Mouse (Mus musculus) CD4-positive, CD25-positive, alpha-beta regulatory T cell, adult 4 months (primary cell): ENCODE measurements around the gene Arl4c. TPM values are rescaled to one million over a fixed set of nuclear protein-coding genes. Genes with fewer than 3 reads are reported as not detected.
A peak's percentile ranks its signal among the peaks of the same experiment; 100 is the strongest.

Experiments
- ATAC-seq: one replicate; pipeline ENCODE4 v1.8.0; 2017
- polyA plus RNA-seq, 2 experiments: library from polyadenylated mRNA; unstranded; fragments of 100-300 nt; shearing (Covaris generic); gene quantifications; one replicate each; pipeline ENCODE4 v1.2.1; 2017

Gene Arl4c
- polyA plus RNA-seq, 2 experiments from 2014 or later: 16.0 to 19.4 TPM

GRCm38 (mm10) chr1:88654521-88655472, 47.2 kb downstream of the Arl4c start:
- peak; percentile 88 for ATAC-seq

DNA sequence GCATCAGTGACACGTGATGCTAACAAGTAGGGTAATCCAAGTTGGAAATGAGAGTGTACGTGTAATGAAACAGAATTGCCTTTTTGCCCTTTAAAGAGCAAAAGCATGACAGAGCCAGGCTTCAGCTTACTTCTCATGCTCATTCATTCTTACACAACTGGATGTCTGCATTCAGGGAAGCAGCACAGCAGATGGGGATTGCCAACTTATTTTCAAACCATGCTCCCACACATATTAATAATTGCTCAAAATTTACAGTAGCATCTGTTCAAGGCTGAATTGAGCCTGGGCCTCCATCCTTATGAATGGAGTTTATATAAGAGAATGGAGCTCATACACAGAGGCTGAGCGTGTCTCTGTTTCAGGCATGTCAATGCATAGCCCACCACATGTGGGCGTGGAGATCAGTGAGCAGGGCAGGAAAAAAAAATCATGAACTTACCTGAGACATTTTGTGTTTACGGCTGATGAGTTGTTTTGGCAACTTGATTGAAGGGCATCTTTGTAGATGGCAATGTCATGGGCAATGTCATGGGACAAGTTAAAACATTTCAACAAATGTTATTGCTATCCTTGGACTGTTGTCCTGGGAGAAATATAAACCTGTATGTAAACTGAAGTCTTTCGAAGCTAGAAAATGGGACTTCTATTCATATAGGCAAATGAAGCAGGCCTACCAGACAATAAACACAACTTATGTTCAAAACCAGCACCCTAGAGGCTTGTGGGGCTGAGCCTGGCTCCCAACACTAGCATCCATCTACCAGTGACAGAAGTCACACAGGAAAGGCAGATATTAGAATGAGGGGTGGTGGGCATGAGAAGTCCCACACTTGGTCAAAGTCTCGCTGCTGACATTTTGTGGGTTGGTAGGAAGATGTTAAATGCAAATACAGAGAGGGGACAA, 48.2 kb downstream of the Arl4c start:
- no peak for ATAC-seq

- no peak for ATAC-seq
Measured at GRCm38 (mm10) chr1:88652682-88653081, 49.3 kb downstream of the Arl4c start.

DNA sequence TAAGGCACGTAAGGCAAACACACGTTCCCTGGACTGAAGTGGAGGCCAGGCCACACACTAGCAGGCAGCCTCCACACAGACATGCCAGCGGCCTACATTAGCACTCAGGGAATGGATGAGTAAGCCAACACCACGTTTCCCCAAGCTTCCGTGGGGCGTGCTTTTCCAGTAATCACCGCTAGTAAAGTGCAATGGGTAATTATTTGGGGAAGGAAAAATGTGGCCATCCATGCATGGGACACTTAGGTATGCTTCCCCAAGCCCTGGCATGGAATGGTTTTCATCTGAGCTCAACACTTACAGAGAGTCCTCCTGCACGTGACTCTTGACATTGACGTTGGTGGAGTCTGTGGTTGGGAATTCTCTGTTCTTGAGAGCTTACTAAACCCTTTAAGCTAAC, 50.4 kb downstream of the Arl4c start:
- ATAC-seq: no peak

DNA sequence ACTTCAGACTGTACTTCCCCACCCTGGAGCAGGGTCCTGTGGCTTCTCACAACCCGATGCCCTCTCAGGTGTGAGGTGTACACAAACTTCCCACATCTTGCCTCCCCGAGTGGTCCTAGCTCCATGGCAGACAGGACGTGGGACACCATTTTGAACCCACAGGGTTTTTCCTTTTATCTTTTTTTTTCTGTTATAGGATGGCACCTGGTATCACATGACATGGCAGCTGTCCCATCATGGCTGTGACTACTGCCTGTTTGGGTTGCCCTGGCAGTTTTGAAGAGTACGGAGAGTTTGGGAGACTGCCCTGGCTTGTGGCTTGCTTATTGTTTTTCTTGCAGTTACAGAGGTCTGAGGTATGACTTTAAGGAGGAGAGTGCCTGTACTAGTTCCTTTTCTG, 53.3 kb downstream of the Arl4c start:
- no peak for ATAC-seq

DNA sequence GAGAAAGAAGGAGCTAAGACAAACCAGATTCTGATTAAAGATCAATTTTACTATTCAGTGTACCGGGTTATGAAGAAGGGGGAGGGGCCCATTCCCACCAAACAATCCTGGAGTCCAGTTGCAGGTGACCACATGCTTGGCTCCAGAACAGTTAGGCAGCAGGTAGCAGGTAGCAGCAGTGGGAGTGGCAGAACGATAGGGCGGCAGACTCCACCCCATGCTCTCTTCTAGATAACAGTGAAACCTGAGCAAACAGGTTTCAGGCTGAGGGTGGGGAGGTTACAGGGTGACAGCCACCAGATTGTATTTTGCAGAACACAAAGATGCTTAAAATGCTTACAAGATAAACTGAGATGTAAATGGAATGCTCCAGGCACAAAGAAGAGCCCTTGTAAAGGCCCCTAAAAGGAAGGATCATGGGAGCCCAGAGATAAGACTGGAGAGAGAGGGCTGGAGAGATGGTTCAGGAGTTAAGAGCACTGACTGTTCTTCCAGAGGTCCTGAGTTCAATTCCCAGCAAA, 56.4 kb downstream of the Arl4c start:
- no peak for ATAC-seq

- peak; percentile 33 for ATAC-seq
Measured at GRCm38 (mm10) chr1:88644417-88644816, 57.6 kb downstream of the Arl4c start.

DNA sequence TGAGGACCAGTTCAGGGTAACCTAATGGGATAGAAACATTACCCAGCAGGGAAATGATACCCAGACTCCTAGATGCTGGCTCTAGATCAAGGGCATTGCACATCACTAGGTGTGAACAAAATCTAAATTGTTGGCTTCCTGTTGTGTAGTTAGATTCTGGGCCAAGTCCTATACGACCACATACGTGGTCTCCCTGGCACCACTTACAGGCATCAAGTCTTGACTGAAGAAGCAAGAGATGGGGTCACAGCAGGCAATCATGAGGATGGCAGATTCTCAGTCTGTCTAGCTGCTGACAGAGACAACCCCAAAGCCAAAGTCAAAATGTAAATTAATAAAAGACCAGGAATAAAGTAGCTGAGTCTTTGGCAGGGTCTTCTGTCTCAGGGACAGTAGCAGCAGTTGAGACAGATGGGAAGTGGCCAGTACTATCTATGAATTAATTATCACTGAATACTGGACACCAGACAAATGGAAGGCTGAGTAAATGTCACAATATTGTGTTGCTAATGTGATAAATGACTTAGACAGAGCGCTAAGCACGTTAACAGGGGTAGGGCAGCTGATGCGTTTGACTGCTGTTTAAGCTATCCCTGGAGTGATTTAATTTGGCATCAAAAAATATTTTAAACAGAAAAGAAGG, 58.7 kb downstream of the Arl4c start:
- no peak for ATAC-seq

GRCm38 (mm10) chr1:88642735-88643134, 59.3 kb downstream of the Arl4c start:
- no peak for ATAC-seq

DNA sequence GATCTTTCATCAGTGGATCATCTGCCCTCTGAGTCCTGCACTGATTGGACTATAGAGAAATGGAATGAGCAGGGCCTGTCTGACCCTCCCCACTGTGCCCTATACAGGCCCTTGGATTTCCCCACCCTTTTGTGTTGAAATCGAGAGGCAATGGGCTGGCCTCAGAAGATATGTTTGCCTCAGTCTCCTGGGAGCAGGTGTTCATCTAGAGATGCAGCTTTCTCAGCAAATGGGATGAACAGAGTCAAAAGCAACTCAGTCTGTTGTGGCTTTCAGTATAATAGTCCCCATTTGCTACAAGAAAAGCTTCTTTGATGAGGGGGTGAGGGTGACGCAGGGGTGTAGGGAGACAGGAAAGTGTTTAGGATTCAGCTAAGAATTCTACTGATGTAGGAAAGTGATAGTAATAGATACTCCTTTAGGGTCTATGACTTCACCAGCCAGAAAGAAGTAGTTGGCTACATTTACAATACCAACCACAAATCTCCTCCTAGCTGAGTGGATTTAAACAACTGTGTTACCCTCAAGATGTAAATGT, 60.3 kb downstream of the Arl4c start:
- no peak for ATAC-seq

- ATAC-seq: no peak
Measured at GRCm38 (mm10) chr1:88641194-88641593, 60.8 kb downstream of the Arl4c start.

- peak; percentile 77 for ATAC-seq
Measured at GRCm38 (mm10) chr1:88639432-88640281, 62.4 kb downstream of the Arl4c start.

GRCm38 (mm10) chr1:88638622-88639021, 63.4 kb downstream of the Arl4c start:
- ATAC-seq: peak; percentile 48

- ATAC-seq: peak; percentile 71
Measured at GRCm38 (mm10) chr1:88636579-88637161, 65.4 kb downstream of the Arl4c start.

- ATAC-seq: no peak
Measured at GRCm38 (mm10) chr1:88635659-88636058, 66.4 kb downstream of the Arl4c start.

GRCm38 (mm10) chr1:88632851-88633250, 69.2 kb downstream of the Arl4c start:
- ATAC-seq: no peak

DNA sequence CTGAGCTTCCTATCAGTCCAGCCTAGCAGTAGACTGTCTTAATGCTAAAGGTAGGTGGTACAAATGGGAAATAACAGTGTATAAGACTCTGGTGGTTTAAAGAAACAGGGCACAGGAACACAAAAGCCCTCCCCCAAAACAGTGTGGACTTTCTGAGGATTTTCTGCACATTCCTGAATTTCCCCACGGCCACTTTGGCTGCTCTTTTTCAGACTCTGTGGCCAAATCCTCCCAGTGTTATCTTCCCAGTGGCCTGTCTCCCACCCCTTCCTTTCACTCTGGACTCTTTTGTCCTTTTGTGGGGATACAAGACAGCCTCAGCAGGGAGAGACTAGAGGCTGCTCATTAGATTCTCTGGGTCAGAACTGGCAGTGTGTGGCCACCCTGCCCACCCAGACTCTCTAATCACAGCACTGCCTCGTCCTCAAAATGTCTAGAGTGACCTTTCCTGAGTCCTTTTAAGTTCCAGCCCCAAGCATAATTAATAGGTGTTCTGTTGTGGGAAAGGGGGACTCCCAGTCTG, 72.0 kb downstream of the Arl4c start:
- ATAC-seq: no peak

DNA sequence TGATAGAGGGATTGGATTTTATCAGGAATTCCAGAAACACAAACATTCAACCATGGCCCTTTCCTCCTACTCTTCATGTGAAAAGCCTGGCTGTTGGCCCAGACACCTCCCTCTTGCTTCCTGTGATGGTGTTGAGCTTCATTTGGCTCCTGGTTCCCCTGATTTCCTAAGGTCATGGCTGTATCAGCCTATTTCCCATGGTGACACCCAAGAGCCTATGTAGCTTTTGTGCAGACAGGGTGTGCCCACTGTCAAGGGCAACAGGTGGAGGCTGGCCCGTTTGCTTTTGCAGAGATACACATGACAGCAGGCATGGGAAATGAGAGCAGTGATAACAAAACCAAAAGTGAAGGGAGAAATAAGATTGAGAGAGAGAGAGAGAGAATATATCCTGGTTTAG, 76.8 kb downstream of the Arl4c start:
- ATAC-seq: peak; percentile 12

GRCm38 (mm10) chr1:88624376-88624775, 77.6 kb downstream of the Arl4c start:
- no peak for ATAC-seq

DNA sequence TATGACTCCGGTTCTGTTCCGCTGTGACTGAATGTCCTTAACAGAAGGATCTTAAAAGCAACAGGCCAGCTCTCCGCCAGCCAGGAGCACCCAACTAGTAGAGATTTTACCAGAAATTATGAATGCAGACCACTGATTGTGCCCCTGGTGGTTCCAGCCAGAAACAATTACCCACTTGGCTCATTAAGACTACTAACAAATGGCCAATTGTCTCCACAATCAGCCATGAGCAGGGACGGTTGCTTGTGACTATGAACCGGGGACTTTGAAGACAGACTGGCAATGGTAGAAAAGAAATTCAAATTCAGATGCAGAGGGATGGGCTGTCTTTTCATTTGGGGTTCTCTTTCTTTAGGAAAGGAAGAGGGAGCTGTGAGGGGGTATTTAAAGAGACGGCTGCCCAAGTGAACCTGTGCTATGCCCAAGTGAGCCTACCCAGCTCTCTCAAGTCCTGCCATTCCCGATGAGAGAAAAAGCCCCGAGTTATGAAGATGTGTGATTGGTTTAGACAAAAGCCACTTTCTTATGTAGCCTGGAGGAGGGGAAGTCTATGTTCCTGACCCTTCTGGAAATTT, 78.4 kb downstream of the Arl4c start:
- ATAC-seq: no peak
